Mouse (Mus musculus) lung, adult 18-20 months (tissue): ENCODE data around the gene Grb10.

Experiments
- DNase-seq, 2 experiments: peaks; one replicate each; pipeline ENCODE4 v3.0.0; 2022; ENCODE audit warnings: mixed read lengths in 2 of 2

The Grb10 gene

DNA sequence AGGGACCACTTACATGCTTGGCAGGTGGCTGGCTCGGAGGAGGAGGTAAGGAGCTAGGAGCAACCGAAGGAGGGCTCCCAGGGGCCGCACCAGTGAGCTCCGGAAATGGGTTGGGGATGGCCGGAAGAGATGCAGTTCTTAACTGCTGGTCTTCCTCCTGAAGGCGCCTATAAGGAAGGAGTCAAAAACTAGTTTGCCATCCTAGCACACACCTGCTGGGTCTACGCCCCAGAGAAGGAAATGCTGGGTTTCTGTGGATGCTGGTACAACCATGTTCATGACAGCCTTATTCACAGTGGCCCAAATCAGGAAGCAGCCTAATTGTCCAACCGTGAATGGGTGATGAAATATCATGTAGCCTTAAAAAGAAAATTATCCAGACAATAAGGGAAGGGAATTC lies 71.0 kb downstream of the Grb10 start:
- no peak for DNase-seq

DNA sequence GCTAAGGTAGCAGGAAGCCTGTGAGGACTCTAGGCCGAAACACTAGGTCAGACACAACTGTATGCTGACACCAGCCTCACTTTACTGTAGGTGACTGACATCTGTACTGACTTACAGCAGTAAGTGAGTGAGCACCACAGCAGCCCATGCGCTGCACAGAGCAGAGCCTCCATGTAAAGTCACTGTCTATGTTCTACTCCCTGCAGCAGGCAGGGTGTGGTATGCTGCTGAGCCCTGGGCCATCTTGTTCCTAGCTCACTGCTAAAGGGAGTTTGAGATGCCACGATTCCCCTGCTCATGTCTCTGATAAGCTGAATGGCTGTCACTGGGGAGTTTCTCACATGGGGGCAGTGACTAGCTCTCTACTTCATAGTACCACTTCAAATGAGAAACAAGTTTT lies 72.3 kb downstream of the Grb10 start:
- no peak for DNase-seq

DNA sequence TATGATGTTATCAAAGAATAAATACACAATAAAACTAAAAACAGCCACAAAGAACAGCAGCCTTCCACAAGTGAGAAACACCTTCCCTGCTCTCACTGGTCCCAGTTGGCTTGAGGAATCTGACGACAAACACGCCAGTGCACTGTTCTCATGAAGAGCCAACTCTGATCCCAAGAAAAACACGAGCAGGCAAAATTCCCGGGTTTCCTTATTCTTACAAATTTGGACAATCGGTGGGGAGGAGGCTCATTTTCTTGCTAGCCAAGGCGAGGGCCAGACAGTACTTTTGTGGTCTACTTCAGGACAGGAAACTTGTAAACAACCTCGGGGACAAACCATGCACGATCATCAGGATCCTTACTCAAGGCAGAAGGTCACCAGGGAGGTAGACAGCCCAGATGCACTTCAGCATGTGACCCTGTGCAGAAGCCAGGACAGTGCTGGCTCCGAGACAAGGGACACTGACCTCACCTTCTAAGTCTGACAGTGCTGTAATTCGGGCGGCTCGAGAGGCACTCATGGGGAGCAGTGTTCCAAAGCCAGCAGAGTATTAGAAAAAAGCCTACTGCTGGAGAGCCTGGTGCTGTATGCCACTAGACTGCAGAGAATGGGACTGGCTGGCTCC lies 72.9 kb downstream of the Grb10 start:
- peak; percentile 50 to 53 for DNase-seq

- no peak for DNase-seq
Observed at GRCm38 (mm10) chr11:11964729-11965128, 73.8 kb downstream of the Grb10 start.

DNA sequence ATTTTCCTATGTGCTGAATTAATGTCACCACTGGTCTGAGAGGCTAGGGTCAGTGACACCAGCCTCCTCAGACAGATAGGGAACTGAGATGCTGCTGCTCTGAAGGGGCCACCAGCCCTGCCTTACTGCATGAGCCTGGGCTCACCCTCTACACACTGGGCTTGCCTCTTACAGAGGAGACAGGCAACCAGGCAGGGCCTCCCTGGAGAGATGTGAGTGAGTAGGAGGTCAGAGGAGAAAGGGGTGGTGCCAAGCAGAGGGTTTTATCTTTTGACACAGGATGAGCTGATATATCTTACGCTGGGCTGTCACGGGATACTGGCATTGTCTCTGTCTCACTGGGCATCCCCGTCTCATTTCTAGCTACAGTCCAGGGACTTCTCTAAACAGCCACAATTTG lies 74.9 kb downstream of the Grb10 start:
- no peak for DNase-seq

GRCm38 (mm10) chr11:11963065-11963464 lies 75.4 kb downstream of the Grb10 start:
- no peak for DNase-seq

- peak in 1 of 2 experiments; percentile 41 for DNase-seq
Observed at GRCm38 (mm10) chr11:11962629-11962954, 75.9 kb downstream of the Grb10 start.

- no peak for DNase-seq
Observed at GRCm38 (mm10) chr11:11961917-11962628, 76.4 kb downstream of the Grb10 start.

GRCm38 (mm10) chr11:11960858-11961257 lies 77.6 kb downstream of the Grb10 start:
- no peak for DNase-seq

GRCm38 (mm10) chr11:11960227-11960626 lies 78.3 kb downstream of the Grb10 start:
- no peak for DNase-seq

GRCm38 (mm10) chr11:11958479-11958878 lies 80.0 kb downstream of the Grb10 start:
- no peak for DNase-seq

DNA sequence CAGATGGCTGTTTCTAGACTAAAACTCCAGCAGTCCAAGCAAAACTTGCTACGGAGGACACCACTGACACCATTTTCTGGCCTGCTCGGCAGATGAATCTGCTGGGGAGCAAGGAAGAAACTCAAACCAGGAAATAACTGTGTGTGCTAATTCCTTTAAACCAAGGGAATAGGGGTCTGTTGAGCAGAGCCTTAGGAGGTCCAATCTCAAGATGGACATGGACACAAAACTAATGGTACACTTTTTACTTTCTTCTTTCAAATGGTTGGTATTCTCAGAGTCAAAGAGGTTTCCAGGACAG lies 80.5 kb downstream of the Grb10 start:
- DNase-seq, result no peak

GRCm38 (mm10) chr11:11957211-11958060 lies 81.0 kb downstream of the Grb10 start:
- no peak for DNase-seq

- no peak for DNase-seq
Observed at GRCm38 (mm10) chr11:11955783-11956182, 82.7 kb downstream of the Grb10 start.

DNA sequence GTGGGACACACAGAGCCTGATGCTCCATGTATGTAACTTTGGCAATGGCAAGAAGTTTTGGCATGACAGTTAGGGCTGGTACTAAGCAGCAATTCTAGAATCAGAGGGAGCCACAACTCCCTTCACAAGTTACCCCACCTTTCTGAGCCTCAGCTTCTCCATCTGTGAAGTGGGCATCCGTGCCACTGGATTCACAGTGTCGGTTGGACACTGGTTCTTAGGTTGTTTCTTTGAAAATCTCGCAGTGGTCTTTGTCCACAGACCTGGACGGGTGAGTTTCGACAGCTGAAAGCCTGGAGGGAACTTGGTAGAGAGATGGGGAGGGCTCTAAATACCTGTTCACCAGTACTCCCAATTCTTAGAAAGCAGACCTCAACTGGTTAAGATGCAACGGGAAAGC lies 83.9 kb downstream of the Grb10 start:
- DNase-seq, result no peak

DNA sequence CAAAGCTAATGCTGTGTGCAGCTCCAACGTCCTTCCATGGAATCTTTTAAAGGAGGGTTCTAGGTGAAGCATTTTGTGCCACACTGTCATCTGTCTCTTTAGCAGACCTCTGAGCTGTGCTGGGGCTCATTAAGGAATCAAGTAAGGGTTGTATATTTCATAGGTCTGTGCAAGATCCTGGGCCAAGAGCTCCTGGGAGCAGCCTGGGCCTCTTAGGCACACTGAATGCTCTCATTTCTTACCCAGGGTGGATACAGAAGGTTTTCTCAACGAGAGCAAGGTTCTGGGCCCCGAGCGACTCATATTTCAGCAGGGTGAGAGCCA lies 84.4 kb downstream of the Grb10 start:
- DNase-seq, result no peak

DNA sequence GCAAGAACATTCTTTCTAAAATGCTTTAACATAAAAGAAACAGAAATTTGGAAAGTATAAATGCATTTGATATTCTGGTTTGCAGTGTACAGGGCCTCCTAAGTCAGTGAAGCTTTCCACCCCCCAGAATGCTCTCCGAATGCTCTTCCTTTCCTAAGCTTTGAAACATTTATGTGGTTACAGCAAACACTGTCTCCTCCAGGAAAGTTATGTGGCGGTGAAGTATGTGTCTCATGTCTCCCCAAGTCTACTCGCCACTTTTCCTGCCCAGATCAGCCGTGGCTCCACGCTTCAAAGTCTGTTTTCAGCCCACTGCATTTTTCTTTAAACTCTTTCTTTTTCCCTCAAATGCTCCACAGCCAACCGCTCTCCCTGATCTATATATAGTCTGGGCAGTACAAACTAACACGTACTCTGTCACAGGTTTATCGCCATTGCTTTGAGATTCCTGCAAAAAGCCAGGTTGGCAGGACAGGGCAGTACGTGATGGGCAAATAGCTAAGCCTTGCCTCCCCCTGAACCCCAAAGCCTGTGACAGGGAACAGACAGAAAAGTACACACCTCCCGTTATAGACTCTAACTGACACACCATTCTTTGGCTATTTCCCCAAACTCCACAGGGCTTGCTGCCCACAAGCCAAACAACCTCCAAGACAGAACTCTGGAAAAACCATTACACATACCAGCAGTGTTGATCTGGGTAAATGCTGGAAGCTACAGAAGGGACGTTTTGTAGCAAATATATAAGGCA lies 84.9 kb downstream of the Grb10 start:
- no peak for DNase-seq

DNA sequence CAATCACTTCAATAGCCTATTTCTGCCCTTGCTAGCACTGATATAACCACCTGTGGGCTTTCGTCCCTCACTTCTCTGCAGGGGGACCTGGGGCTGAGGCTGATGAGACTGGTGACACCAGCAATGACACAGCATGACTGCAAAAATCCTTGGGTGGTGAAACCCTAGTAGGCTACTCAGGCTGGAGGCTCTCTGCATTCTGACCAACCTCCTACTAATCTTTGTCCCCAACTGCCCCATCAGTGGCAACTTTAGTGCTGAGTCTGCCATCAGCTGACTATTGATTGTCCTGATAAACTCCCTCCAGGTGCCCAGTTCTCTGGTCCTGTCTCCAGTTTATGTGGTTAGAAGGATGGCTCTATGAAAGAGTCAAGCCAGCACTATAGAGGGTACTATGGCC lies 85.9 kb downstream of the Grb10 start:
- DNase-seq, result no peak

DNA sequence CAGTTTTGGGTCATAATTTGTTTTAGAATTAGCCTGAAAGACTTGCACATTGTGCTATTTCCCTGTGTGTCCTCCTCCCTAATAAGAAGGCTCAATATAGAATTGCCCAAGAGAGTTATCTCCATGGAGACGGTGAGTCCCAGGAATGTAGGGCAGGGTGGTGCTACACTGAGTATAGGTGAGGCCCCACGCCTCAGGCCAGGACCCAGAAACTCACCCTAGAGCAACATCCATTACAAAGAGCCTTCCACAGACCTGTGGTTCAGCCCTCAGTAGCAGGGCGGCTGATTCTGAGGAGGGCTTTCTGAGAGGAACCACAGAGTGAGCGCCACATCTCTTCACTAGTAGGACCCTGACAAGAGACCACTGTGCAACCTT lies 89.5 kb downstream of the Grb10 start:
- DNase-seq, result no peak

GRCm38 (mm10) chr11:11948321-11948987 lies 90.0 kb downstream of the Grb10 start:
- DNase-seq, result no peak

DNA sequence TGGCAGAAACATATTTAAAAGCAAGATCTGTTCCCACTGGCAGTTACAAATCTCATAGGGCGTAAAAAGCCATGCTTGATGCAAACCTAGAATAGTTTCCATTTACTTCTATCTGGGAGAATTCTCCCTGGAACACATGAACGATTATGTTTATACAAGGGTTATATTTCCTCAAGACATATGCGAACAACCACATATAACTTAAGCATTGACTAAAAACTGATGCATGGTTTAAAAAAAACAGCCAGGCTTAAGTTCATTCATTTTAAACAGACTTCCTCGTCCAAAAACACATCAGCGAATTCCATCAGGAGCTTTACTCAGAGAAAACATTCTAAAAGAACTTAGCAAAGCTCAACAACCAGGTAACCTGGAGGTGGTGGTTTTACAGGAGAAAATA lies 90.6 kb downstream of the Grb10 start:
- DNase-seq, result no peak

DNA sequence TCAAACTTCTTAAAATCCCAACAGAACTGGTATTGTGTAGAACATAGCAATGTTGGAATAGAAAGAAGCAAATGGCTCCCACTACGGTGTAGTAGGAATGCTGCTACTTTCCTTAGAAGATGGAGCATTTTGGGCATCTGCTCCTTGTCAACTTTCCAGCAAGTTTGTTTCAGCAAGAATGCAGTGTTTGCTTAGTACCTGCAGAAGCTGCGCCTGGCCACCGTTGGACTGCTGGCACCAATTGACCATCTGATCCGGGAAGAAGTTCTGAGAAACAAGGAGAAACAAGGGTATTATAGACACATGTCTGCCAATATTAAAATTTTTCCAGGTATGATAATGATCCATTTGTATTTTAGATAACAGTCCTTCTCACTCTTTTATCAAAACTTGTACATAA lies 92.7 kb downstream of the Grb10 start:
- DNase-seq, result no peak

- DNase-seq, result no peak
Observed at GRCm38 (mm10) chr11:11944814-11945213, 93.7 kb downstream of the Grb10 start.
